Mouse (Mus musculus): ENCODE results near the gene Pakap. TPM values are rescaled to one million over a fixed set of nuclear protein-coding genes. Genes with fewer than 3 reads are reported as not detected.
A peak's percentile ranks its signal among the peaks of the same experiment; 100 is the strongest.

Pakap gene
- polyA plus RNA-seq, 1 experiment from 2014 or later: 17.8 TPM

- Histone ChIP-seq H3K36me3 (no peaks in the 10 kb centered on the region), H3K9ac (no peak overlapping the region), H3K9me3 (replicated peaks) (no peaks in the 10 kb centered on the region), H3K4me2 (no peak overlapping the region), H3K4me3 (replicated peaks) (no peak overlapping the region), H3K27ac (no peak overlapping the region), H3K27me3 (no peaks in the 10 kb centered on the region), H3K4me1 (peaks cover 25% of the 10 kb centered on the region)
- 93% methylated on average over 2 of the region's 2 CpGs for WGBS
- no peak for ATAC-seq (replicated peaks; ENCODE audit: low FRiP score)
Measured at GRCm38 (mm10) chr4:57682341-57682740, 114.4 kb downstream of the Pakap start.

DNA sequence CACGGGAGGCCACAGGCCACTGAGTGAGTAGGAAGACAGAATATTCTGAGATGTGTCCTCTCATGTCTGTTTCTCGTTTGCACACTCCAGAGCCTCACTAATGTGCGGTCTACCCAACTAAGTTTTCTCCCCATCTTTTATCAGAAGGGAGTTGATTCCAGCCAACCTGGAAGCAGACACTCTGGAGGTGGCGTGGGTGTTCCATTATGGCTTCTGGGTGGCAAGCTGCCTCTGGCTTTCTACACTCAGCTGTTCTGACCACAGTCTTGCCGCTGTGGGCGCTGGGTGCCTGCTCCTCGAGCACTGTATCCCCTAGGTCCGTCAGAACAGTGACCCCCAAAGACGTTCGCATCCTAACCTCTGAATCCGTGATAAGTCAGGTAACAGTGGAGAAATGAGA is 115.0 kb downstream of the Pakap start:
- Histone ChIP-seq H3K9ac (no peak overlapping the region), H3K27me3 (no peaks in the 10 kb centered on the region), H3K4me2 (no peak overlapping the region), H3K27ac (no peak overlapping the region), H3K4me3 (replicated peaks) (no peak overlapping the region), H3K4me1 (peaks cover 25% of the 10 kb centered on the region), H3K36me3 (no peaks in the 10 kb centered on the region), H3K9me3 (replicated peaks) (no peaks in the 10 kb centered on the region)
- no peak for ATAC-seq (replicated peaks; ENCODE audit: low FRiP score)
- WGBS: 88% methylated on average over 11 of the region's 11 CpGs

- Histone ChIP-seq H3K9me3 (replicated peaks) (no peaks in the 10 kb centered on the region), H3K4me3 (replicated peaks) (no peak overlapping the region), H3K4me1 (peaks cover 25% of the 10 kb centered on the region), H3K36me3 (no peaks in the 10 kb centered on the region), H3K27me3 (no peaks in the 10 kb centered on the region), H3K27ac (peak overlapping the region; percentile 2; the same call in 1 of the 2 replicates), H3K9ac (no peak overlapping the region), H3K4me2 (no peak overlapping the region)
- 43% methylated on average over 12 of the region's 12 CpGs for WGBS
- ATAC-seq (replicated peaks; ENCODE audit: low FRiP score): no peak
Measured at GRCm38 (mm10) chr4:57684676-57685215, 116.8 kb downstream of the Pakap start.

- no peak overlapping the region for H3K27ac ChIP-seq
- H3K4me2 ChIP-seq: no peak overlapping the region
- ATAC-seq (replicated peaks; ENCODE audit: low FRiP score): no peak
- no peaks in the 10 kb centered on the region for H3K36me3 ChIP-seq
- no peak overlapping the region for H3K9ac ChIP-seq
- WGBS: 64% methylated on average over 3 of the region's 3 CpGs
- H3K27me3 ChIP-seq: no peaks in the 10 kb centered on the region
- H3K4me3 ChIP-seq (replicated peaks): no peak overlapping the region
- no peaks in the 10 kb centered on the region for H3K9me3 ChIP-seq (replicated peaks)
- H3K4me1 ChIP-seq: peaks cover 19% of the 10 kb centered on the region
Measured at GRCm38 (mm10) chr4:57686736-57687135, 118.8 kb downstream of the Pakap start.

DNA sequence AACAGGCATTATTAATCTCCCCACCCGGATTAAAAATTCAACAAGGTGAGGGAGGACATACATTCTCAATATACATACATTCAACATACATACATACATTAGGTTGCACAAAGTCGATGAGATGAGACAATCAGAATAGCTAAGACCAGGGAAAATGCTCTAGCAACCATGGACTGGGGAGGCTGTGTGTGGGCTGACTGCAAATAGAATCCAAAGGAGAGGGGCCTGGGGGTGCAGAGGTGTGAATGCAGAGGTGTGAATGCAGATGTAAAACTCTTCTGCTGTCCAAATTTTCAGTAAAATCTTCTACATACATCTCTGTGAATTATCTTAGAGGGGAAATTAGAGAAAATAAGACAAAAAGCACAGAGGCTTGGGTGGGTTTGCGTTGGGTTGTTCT is 119.6 kb downstream of the Pakap start:
- Histone ChIP-seq H3K4me1 (peaks cover 16% of the 10 kb centered on the region), H3K36me3 (no peaks in the 10 kb centered on the region), H3K9me3 (replicated peaks) (no peaks in the 10 kb centered on the region), H3K27ac (no peak overlapping the region), H3K4me2 (no peak overlapping the region), H3K27me3 (no peaks in the 10 kb centered on the region), H3K4me3 (replicated peaks) (no peak overlapping the region), H3K9ac (no peak overlapping the region)
- no peak for ATAC-seq (replicated peaks; ENCODE audit: low FRiP score)
- 87% methylated on average over 3 of the region's 3 CpGs for WGBS

DNA sequence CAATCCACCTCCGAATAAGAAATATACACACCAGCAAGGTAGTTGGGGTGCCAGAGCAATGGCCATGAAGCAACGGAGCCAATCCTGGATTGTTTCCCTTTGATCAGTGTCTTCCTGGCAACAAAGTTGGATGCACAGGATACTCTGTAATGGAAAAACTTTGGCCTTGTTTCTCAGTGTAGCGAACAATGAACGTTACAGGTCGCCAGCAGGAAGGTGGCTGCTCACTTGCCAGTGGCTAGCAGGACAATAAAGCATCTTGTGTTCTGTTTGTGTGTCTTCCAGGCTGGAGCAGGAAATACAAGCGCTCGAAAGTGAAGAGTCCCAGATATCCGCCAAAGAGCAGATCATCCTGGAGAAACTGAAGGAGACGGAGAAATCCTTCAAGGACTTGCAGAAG is 120.2 kb downstream of the Pakap start:
- no peak overlapping the region for H3K9ac ChIP-seq
- ATAC-seq (replicated peaks; ENCODE audit: low FRiP score): no peak
- 79% methylated on average over 9 of the region's 9 CpGs for WGBS
- peaks cover 16% of the 10 kb centered on the region for H3K4me1 ChIP-seq
- no peak overlapping the region for H3K4me2 ChIP-seq
- H3K4me3 ChIP-seq (replicated peaks): no peak overlapping the region
- H3K27me3 ChIP-seq: no peaks in the 10 kb centered on the region
- H3K27ac ChIP-seq: no peak overlapping the region
- no peaks in the 10 kb centered on the region for H3K36me3 ChIP-seq
- H3K9me3 ChIP-seq (replicated peaks): no peaks in the 10 kb centered on the region

DNA sequence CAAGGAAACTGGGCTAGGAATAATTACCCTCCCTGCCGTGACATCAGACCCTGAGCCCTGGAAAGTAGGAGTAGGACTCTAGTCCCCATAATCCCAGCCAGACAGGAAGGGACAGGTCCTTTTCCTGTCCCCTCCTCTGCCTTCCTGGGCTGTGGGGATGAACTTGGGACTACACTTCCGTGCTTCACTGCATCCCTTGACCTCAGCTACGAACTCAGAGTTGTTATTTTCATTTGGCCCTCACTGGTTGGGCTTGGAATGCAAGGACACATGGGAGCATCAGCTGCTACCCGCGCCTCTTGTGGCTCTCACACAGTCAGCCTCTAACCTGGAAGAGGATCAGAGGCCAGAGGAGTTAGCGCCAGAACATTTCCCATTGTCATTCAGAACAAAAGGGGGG is 122.0 kb downstream of the Pakap start:
- Histone ChIP-seq H3K36me3 (no peaks in the 10 kb centered on the region), H3K9me3 (replicated peaks) (no peaks in the 10 kb centered on the region), H3K27me3 (no peaks in the 10 kb centered on the region), H3K4me1 (peaks cover 8% of the 10 kb centered on the region), H3K4me3 (replicated peaks) (no peak overlapping the region), H3K4me2 (no peak overlapping the region), H3K27ac (no peak overlapping the region; the same call in 1 of the 2 replicates), H3K9ac (no peak overlapping the region)
- no peak for ATAC-seq (replicated peaks; ENCODE audit: low FRiP score)
- 64% methylated on average over 6 of the region's 6 CpGs for WGBS

DNA sequence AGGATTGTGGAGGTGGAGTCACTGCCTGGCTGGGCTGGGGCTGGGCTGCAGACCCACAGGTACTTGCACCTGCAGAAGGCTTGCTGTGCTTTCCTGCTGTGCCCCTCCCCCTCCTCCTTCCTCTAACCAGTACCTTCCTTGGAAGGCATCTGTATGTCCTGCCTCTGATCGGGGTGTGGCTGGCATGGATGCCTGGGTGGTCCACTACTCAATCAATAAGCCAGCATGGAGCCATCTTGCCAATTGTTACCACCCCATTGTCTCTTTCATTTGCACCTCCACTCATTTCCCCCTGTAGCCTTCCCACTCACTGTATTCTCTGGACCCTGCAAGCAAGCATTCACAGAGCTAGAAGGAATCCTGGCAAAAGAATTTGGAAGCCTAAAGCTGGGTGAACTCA is 122.8 kb downstream of the Pakap start:
- Histone ChIP-seq H3K36me3 (no peaks in the 10 kb centered on the region), H3K9ac (no peak overlapping the region), H3K27me3 (no peaks in the 10 kb centered on the region), H3K4me1 (peaks cover 3% of the 10 kb centered on the region), H3K9me3 (replicated peaks) (no peaks in the 10 kb centered on the region), H3K4me3 (replicated peaks) (no peak overlapping the region), H3K4me2 (no peak overlapping the region), H3K27ac (no peak overlapping the region)
- 86% methylated on average over 1 of the region's 1 CpGs for WGBS
- no peak for ATAC-seq (replicated peaks; ENCODE audit: low FRiP score)

DNA sequence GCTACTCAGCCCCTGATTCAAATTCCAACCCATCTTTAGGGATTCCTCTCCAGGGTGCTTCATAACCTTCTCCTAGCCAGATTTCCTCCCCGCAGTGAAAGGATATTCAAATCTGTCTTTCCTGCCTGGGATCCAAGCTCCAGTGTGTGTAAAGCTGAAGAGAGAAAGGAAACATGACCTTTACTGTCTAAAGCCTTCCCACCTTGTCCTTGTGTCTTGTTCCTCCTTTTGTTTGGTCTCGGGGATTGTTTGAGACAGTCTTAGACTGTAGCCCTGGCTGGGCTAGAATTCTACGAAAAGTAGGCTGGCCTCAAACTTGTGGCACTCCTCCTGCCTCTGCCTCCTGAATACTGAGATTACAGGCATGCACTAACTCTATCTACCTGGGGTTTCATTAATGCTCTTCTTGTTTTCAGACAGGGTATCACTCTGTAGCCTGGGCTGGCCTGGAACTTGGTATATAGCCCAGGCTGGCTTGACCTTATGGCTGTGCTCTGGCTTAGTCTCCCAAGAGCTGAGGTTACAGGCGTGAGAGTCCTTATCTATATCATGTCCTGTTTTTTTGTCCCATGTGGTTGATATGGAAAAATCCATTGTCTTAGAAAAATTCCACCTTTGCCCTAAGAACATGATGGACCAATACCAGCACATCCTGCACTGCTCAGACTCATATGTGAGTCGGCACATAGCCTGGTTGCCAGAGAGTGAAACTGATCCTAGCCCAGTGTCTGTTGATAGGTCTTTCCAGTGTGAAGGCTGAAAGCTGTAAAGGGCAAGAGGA is 126.6 kb downstream of the Pakap start:
- Histone ChIP-seq H3K27me3 (no peaks in the 10 kb centered on the region), H3K9me3 (replicated peaks) (no peaks in the 10 kb centered on the region), H3K36me3 (no peaks in the 10 kb centered on the region), H3K27ac (no peak overlapping the region), H3K4me1 (peaks cover 3% of the 10 kb centered on the region), H3K4me3 (replicated peaks) (no peak overlapping the region), H3K9ac (no peak overlapping the region), H3K4me2 (no peak overlapping the region)
- 74% methylated on average over 5 of the region's 5 CpGs for WGBS
- ATAC-seq (replicated peaks; ENCODE audit: low FRiP score): no peak

GRCm38 (mm10) chr4:57696955-57697354 is 129.0 kb downstream of the Pakap start:
- no peak overlapping the region for H3K4me3 ChIP-seq (replicated peaks)
- no peaks in the 10 kb centered on the region for H3K36me3 ChIP-seq
- no peak overlapping the region for H3K27ac ChIP-seq
- no peak overlapping the region for H3K9ac ChIP-seq
- no peaks in the 10 kb centered on the region for H3K27me3 ChIP-seq
- no peaks in the 10 kb centered on the region for H3K9me3 ChIP-seq (replicated peaks)
- no peak for ATAC-seq (replicated peaks; ENCODE audit: low FRiP score)
- H3K4me2 ChIP-seq: no peak overlapping the region
- 95% methylated on average over 11 of the region's 11 CpGs for WGBS
- H3K4me1 ChIP-seq: no peaks in the 10 kb centered on the region

GRCm38 (mm10) chr4:57697918-57698611 is 130.1 kb downstream of the Pakap start:
- WGBS: 84% methylated on average over 12 of the region's 12 CpGs
- H3K27ac ChIP-seq: no peak overlapping the region
- ATAC-seq (replicated peaks; ENCODE audit: low FRiP score): no peak

GRCm38 (mm10) chr4:57701576-57701975 is 133.6 kb downstream of the Pakap start:
- Histone ChIP-seq H3K36me3 (no peaks in the 10 kb centered on the region), H3K27ac (no peak overlapping the region), H3K9ac (no peak overlapping the region), H3K9me3 (replicated peaks) (no peaks in the 10 kb centered on the region), H3K4me2 (no peak overlapping the region), H3K4me1 (peaks cover 13% of the 10 kb centered on the region), H3K4me3 (replicated peaks) (no peak overlapping the region), H3K27me3 (no peaks in the 10 kb centered on the region)
- 77% methylated on average over 5 of the region's 5 CpGs for WGBS
- ATAC-seq (replicated peaks; ENCODE audit: low FRiP score): no peak

More at GRCm38 (mm10) chr4:57697918-57698611, 130.1 kb downstream of the Pakap start:
- Histone ChIP-seq H3K4me2 (no peak overlapping the region), H3K9ac (no peak overlapping the region), H3K36me3 (no peaks in the 10 kb centered on the region), H3K27me3 (no peaks in the 10 kb centered on the region), H3K4me3 (replicated peaks) (no peak overlapping the region), H3K4me1 (no peaks in the 10 kb centered on the region), H3K9me3 (replicated peaks) (no peaks in the 10 kb centered on the region)

Data from kidney, embryonic 15.5 days (tissue).